Mouse (Mus musculus) olfactory bulb, adult 2 months (tissue): ENCODE data around the gene Klk6.

Experiments
- CTCF ChIP-seq: fragments of 200-500 bp; IDR thresholded peaks from 2 replicates; pipeline ENCODE4 v1.5.1; 2012; ENCODE audit warnings: low read depth, mild to moderate bottlenecking, low read length, moderate library complexity; ENCODE audit not compliant: insufficient read depth
- POLR2A ChIP-seq: fragments of 200-500 bp; IDR thresholded peaks from 2 replicates; pipeline ENCODE4 v1.6.1; 2012; ENCODE audit warnings: mild to moderate bottlenecking, low read depth, low read length, moderate library complexity; ENCODE audit not compliant: insufficient read depth

DNA sequence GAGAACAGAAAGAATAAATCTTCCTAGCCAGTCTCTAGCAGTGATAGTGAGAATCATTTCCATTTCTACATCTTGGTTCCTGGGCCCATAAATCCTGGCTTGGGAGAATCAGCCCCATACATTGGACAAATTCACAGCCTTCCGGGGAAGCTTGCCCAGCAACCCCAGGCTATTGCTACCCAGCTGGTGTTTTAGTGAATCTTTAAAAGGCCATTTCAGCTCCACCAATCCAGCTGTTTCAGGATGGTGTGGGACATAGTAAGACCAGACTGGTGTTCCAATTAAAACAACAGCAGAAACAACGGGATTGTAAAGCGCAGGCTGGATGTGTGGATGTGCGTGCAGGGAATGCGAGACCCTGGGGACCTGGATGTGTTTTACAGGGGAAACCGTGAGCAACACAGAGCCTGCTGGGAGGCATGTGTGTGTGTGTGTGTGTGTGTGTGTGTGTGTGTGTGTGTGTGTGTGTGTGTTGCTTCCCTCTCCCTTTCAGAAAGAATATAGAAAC is 50.6 kb downstream of the Klk6 start:
- no peak for TF ChIP-seq CTCF
- no peak for TF ChIP-seq POLR2A
